Mouse (Mus musculus) embryonic fibroblast, embryonic 13.5 days (primary cell): ENCODE measurements around the gene Syce1l.

ENCODE experiments used
- CTCF ChIP-seq: IDR thresholded peaks from 2 replicates; pipeline ENCODE4 v1.5.1; 2011; ENCODE audit warnings: mild to moderate bottlenecking, control low read depth, low read length, moderate library complexity, borderline replicate concordance; ENCODE audit not compliant: insufficient read depth
- POLR2A ChIP-seq: IDR thresholded peaks from 2 replicates; pipeline ENCODE4 v1.6.1; 2011; ENCODE audit warnings: low read depth, mild to moderate bottlenecking, control low read depth, low read length, moderate library complexity

DNA sequence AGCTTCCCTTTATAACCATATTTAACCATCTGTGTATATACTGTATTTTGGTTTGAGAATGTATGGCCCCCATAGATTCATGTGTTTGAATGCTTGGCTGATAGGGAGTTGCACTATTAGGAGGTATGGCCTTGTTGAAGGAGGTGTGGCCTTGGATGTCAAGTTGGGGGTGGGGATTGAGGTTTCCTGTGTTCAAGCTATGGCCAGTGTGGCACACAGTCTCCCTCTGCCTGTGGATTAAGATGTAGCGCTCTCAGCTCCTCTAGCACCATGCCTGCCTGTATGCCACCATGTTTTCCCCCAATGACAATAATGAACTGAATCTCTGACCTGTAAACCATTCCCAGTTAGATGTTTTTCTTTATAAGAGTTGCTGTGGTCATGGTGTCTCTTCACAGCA lies 17.1 kb downstream of the Syce1l start:
- TF ChIP-seq CTCF (no peak), POLR2A (no peak)
